In the genomic region with DNA sequence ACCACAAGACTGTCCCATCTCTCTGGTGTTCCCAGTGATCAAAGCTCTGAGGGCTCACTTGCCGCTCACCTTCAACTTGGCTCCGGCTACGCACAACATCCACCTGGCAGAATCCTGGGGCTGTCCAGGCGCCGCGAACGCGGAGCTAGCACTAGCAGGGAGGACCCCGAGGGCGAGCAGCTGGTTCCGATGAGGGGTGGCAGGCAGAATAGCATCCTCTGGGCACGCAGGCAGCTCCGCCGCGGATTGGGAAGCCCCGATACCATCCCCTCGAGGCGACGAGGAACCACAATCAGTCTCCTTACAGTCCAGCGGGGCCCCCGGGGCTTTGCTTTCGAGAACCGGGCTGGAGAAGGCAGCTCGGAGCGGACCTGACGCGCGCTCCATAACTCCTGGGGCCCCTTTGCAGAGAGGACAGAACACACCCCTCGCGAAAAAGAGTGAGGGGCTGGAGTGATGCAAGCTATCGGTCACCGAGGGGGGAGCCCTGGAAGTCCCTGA, we compare ENCODE assay signal across 8 mouse cellular contexts. TPM values are rescaled to one million over a fixed set of nuclear protein-coding genes. Genes with fewer than 3 reads are reported as not detected.
DNase-seq lines count a peak whose midpoint lies in the region; ATAC-seq and TF ChIP-seq lines count a peak whose summit lies in the region.

No protein-coding gene starts in this region.

- no peak for ATAC-seq in forebrain, embryonic 12.5 days (ENCODE audit: low FRiP score)
- ATAC-seq in megakaryocyte progenitor cell, adult 5-6 weeks (replicated peaks; ENCODE audit: poor library complexity) = 0 out of 2 replicates have a peak, but pooled peaks have one; percentile 3
- ATAC-seq in activated CD4-positive, CD25-positive, alpha-beta regulatory T cell, adult 4 months = no peak

- H3K9ac ChIP-seq in ES-E14 (ENCODE audit: insufficient read depth, low read depth, low read length, poor library complexity, severe bottlenecking) = peak overlapping the region; percentile 97
- peak overlapping the region; percentile 96 for H3K9ac ChIP-seq in forebrain, embryonic 12.5 days

- under 1% methylated on average over 32 of the region's 32 CpGs for WGBS in forebrain, embryonic 12.5 days

- DNase-seq in ES-E14 (ENCODE audit: low read depth, low spot score) = no peak
- DNase-seq in brain, embryonic 14.5 days (ENCODE audit: low read depth) = peak; percentile 44
- DNase-seq in heart, postnatal 14 days = peak; percentile 40 to 53
- peak; percentile 22 to 25 for DNase-seq in left cerebral cortex, postnatal 25 days (ENCODE audit: low spot score in 2 of 2)
- DNase-seq in right cerebral cortex, postnatal 36 days (ENCODE audit: low spot score in 2 of 2) = peak; percentile 7 to 14

- H3K27me3 ChIP-seq in forebrain, embryonic 12.5 days = peaks cover 18% of the 10 kb centered on the region

- in situ Hi-C loops in ES-E14 (cut with MboI; ENCODE audit: low sequenced_read_pairs in 2 of 2, unreplicated experiment in 2 of 2) = loop anchor here in 1 of 2 experiments (5.0 kb wide), 1 partner anchor 57 kb away; no protein-coding TSS in a partner anchor

- H3K9me3 ChIP-seq in ES-E14 (ENCODE audit: control insufficient read depth, insufficient read depth, low read depth, low read length) = no peaks in the 10 kb centered on the region
- H3K9me3 ChIP-seq in forebrain, embryonic 12.5 days = no peaks in the 10 kb centered on the region

- TF ChIP-seq CTCF in brain, embryonic 14.5 days (IDR thresholded peaks at IDR 0.05; ENCODE audit: borderline replicate concordance, extremely low read depth, insufficient read depth, insufficient read length) = no peak

- peaks cover 7 to 8% of the 10 kb centered on the region in 2 experiments; a peak in 3 of 4 replicates for H3K4me1 ChIP-seq in ES-E14 (ENCODE audit: control insufficient read depth in 2 of 2, insufficient read depth in 2 of 2, low read length in 2 of 2, poor library complexity in 1 of 2)
- peaks cover 44% of the 10 kb centered on the region for H3K4me1 ChIP-seq in forebrain, embryonic 12.5 days

- H3K4me2 ChIP-seq in forebrain, embryonic 12.5 days = peak overlapping the region; percentile 96

- H3K36me3 ChIP-seq in ES-E14 (ENCODE audit: control insufficient read depth, insufficient read depth, low read length, poor library complexity, severe bottlenecking) = no peaks in the 10 kb centered on the region
- H3K36me3 ChIP-seq in forebrain, embryonic 12.5 days (replicated peaks) = no peaks in the 10 kb centered on the region

- intact Hi-C loops in heart, postnatal 14 days (cut with DNase I) = loop anchor here (5.0 kb wide), 4 partner anchors 93 to 283 kb away; no protein-coding TSS in a partner anchor
- intact Hi-C loops in left cerebral cortex, postnatal 25 days (cut with DNase I) = loop anchor here (5.0 kb wide), 5 partner anchors 78 to 278 kb away; no protein-coding TSS in a partner anchor

- H3K27ac ChIP-seq in ES-E14 (ENCODE audit: insufficient read depth, low read depth, low read length, poor library complexity, severe bottlenecking) = no peak overlapping the region
- peak overlapping the region; percentile 96; the same call in 1 of the 2 replicates for H3K27ac ChIP-seq in forebrain, embryonic 12.5 days

- H3K4me3 ChIP-seq in ES-E14 (ENCODE audit: insufficient read depth in 1 of 2, low read depth in 1 of 2, low read length in 2 of 2, poor library complexity in 1 of 2, severe bottlenecking in 1 of 2) = peak overlapping the region; percentile 97 to 99
- peak overlapping the region; percentile 95 for H3K4me3 ChIP-seq in forebrain, embryonic 12.5 days (replicated peaks)

- TF ChIP-seq POLR2A in brain, embryonic 14.5 days (IDR thresholded peaks at IDR 0.05; ENCODE audit: borderline replicate concordance, extremely low read depth, insufficient read depth, insufficient read length, poor library complexity, severe bottlenecking) = no peak

TF ChIP-seq in ES-E14, 5 proteins besides CTCF, POLR2A, EP300 and RAD21:
- no peak for TF ChIP-seq HCFC1 (IDR thresholded peaks at IDR 0.05; ENCODE audit: borderline replicate concordance, insufficient read depth, low read length)
- no peak for TF ChIP-seq CHD2 (IDR thresholded peaks at IDR 0.05; ENCODE audit: low read depth, low read length)
- no peak for TF ChIP-seq MAFK (IDR thresholded peaks at IDR 0.05; ENCODE audit: insufficient read depth, low read depth, low read length)
- no peak for TF ChIP-seq ZC3H11A (IDR thresholded peaks at IDR 0.05; ENCODE audit: borderline replicate concordance, low read depth, low read length)
- TF ChIP-seq ZNF384 (IDR thresholded peaks at IDR 0.05; ENCODE audit: low read depth, low read length) = no peak
TF ChIP-seq in ES-E14: peak in this region for 0.

RNA-seq across cellular contexts. Expression of a gene that starts 1.9 kb away (rescaled TPM):
- total RNA-seq in ES-E14 (2012; rRNA removed) = 22.6 and 23.6 TPM in 2 replicates
- 73.3 and 92.0 TPM in 2 replicates for polyA plus RNA-seq in brain, embryonic 14.5 days (2012; rRNA removed)
- polyA plus RNA-seq in forebrain, embryonic 12.5 days (2016; fragmentation: Nextera tagmentation; extraction: Ambion mirVana) = 157 and 165 TPM in 2 replicates
- total RNA-seq in heart, postnatal 14 days (2021) = 100 to 1,000 TPM; 106 to 108 TPM
- 100 to 1,000 TPM; 105 to 121 TPM for total RNA-seq in left cerebral cortex, postnatal 25 days (2021)
- total RNA-seq in megakaryocyte progenitor cell, adult 5-6 weeks (2015) = 110 and 118 TPM in 2 replicates
- total RNA-seq in megakaryocyte progenitor cell, adult 5-6 weeks (2017) = 104 and 116 TPM in 2 replicates
- polyA plus RNA-seq in activated CD4-positive, CD25-positive, alpha-beta regulatory T cell, adult 4 months (2017; shearing (Covaris generic)) = 10 to 100 TPM; 36.1 to 46.2 TPM
